Mouse (Mus musculus) midbrain, embryonic 13.5 days (tissue): ENCODE measurements at regions not wholly inside any gene's neighbourhood (a gene's known extent, or its start where the extent isn't known, plus 50 kb on each side); places are given as distances from the start of the nearest gene placed in this dataset.
A peak's percentile ranks its signal among the peaks of the same experiment; 100 is the strongest.
"Not testable (repeated sequence)": the region's sequence is repeated elsewhere in the genome, so short reads cannot be mapped to it uniquely, and the experiment has no call there.

Experiments used
- ATAC-seq: fragments of 200-750 bp; cut with Nextera tagmentation; 2 replicates; pipeline ENCODE4 v1.8.0; 2017; ENCODE audit warnings: mild to moderate bottlenecking, moderate TSS enrichment, moderate library complexity
- H3K27ac ChIP-seq: fragments of 300-500 bp; sonication (generic); 2 replicates; pipeline ENCODE4 v1.5.1; 2015; ENCODE audit warnings: inconsistent platforms, mild to moderate bottlenecking, moderate library complexity
- H3K27me3 ChIP-seq: fragments of 300-500 bp; sonication (generic); 2 replicates; pipeline ENCODE4 v1.6.1; 2015; ENCODE audit warnings: mild to moderate bottlenecking, inconsistent platforms
- H3K36me3 ChIP-seq: fragments of 300-500 bp; sonication (generic); 2 replicates; pipeline ENCODE4 v1.6.1; 2015; ENCODE audit warnings: mild to moderate bottlenecking, inconsistent platforms
- H3K4me1 ChIP-seq: fragments of 300-500 bp; sonication (generic); replicated peaks from 2 replicates; pipeline ENCODE4 v1.6.1; 2015; ENCODE audit warnings: inconsistent platforms
- H3K4me2 ChIP-seq: fragments of 300-500 bp; sonication (generic); replicated peaks from 2 replicates; pipeline ENCODE4 v1.6.1; 2015; ENCODE audit warnings: moderate library complexity, mild to moderate bottlenecking, inconsistent platforms
- H3K4me3 ChIP-seq: fragments of 300-500 bp; sonication (generic); replicated peaks from 2 replicates; pipeline ENCODE4 v1.5.1; 2015; ENCODE audit warnings: mild to moderate bottlenecking, inconsistent platforms
- H3K9ac ChIP-seq: fragments of 300-500 bp; sonication (generic); replicated peaks from 2 replicates; pipeline ENCODE4 v1.6.1; 2015; ENCODE audit warnings: mild to moderate bottlenecking, inconsistent platforms
- H3K9me3 ChIP-seq: fragments of 300-500 bp; sonication (generic); 2 replicates; pipeline ENCODE4 v1.6.1; 2016; ENCODE audit warnings: mild to moderate bottlenecking, inconsistent platforms
- WGBS: fragments of 180-500 bp; shearing (Covaris S2); methylation state at CpG from one replicate; pipeline ENCODE4 v1.1.7; 2015; 5-methylcytosine and 5-hydroxymethylcytosine counted together

DNA sequence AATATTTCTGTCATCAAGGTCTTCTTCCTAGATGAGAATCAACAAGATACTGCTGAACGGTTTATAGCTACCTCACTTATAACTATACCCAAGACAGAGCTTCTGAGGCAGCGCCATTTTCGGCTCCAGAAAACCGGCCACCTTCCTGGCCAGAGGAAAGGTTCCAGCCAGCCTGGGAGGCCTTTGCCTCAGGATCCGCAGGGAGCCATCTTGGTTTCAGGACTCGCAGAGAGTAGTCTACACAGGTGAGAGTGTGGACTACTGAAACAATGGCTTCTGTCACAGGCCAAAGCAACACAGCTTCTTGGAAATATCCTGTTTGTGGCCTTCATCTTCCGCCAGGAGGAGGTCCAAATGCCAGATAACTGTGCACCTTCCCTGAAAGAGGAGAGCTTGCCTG is 447.5 kb downstream of the Kcnt2 start:
- Histone ChIP-seq H3K36me3 (no peaks in the 10 kb centered on the region), H3K4me2 (no peak overlapping the region), H3K27ac (no peak overlapping the region), H3K9me3 (no peaks in the 10 kb centered on the region), H3K27me3 (no peaks in the 10 kb centered on the region), H3K4me3 (no peak overlapping the region), H3K4me1 (no peaks in the 10 kb centered on the region), H3K9ac (no peak overlapping the region)
- ATAC-seq = no peak
- WGBS = 93% methylated on average over 7 of the region's 7 CpGs

DNA sequence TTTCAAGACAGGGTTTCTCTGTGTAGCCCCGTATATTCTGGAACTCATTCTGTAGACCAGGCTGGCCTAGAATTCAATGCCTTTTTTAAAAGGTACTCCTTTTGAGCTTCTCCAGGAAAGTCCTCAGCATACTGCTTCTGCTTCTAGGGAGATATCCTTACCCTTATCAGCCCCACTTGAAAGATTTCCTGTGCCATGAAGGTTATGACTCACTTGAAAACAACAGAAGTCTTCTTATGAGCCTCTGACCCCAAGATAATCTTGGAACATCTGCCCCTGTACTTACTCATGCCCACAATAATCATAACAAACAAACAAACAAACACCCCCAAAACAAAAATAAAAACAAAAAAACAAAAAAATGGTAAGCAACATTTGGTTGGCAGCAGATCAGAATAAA is 484.2 kb downstream of the Kcnt2 start:
- no peak for ATAC-seq
- Histone ChIP-seq H3K36me3 (no peaks in the 10 kb centered on the region), H3K4me3 (no peak overlapping the region), H3K27ac (no peak overlapping the region), H3K9me3 (no peaks in the 10 kb centered on the region), H3K4me1 (no peaks in the 10 kb centered on the region), H3K4me2 (no peak overlapping the region), H3K27me3 (no peaks in the 10 kb centered on the region), H3K9ac (no peak overlapping the region)
- WGBS = 100% methylated on average over 1 of the region's 1 CpGs

DNA sequence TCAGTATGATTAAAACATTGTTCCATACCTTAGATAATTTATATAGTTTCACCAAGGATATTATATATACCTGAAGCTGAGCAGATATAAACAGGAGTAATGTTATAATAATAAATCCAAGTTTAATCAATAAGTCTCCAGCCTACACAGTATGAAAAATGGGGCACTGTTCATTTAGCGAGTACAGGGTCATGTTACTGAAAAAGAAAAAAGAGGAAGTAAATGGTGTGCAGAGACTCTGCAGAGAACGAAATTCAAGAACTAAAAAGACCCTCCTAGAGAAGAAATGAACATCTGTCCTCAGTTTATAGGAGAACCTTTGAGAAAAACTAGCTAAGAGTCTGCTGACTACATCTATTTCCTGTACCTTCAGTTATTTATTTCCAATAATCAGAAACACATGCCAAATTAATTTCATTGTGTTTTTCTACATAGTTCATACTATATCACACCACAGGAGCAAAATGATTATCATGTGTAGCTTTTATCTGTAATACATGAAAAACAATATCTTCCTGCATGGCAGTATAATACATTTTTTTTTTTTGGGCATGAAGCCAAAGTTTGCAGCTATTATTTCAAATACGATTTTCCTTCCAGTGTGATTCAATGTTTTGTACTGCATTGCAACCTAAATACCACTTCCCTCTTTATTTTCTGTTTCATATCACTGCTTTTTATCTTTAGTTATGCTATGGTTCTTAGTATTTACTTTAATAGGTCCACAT is 493.2 kb downstream of the Kcnt2 start:
- 81% methylated on average over 3 of the region's 3 CpGs for WGBS
- H3K9me3 ChIP-seq = no peaks in the 10 kb centered on the region
- no peaks in the 10 kb centered on the region for H3K36me3 ChIP-seq
- no peaks in the 10 kb centered on the region for H3K4me1 ChIP-seq
- H3K9ac ChIP-seq = no peak overlapping the region
- H3K27ac ChIP-seq = no peak overlapping the region
- no peak overlapping the region for H3K4me2 ChIP-seq
- H3K27me3 ChIP-seq = no peaks in the 10 kb centered on the region
- H3K4me3 ChIP-seq = no peak overlapping the region
- no peak for ATAC-seq

DNA sequence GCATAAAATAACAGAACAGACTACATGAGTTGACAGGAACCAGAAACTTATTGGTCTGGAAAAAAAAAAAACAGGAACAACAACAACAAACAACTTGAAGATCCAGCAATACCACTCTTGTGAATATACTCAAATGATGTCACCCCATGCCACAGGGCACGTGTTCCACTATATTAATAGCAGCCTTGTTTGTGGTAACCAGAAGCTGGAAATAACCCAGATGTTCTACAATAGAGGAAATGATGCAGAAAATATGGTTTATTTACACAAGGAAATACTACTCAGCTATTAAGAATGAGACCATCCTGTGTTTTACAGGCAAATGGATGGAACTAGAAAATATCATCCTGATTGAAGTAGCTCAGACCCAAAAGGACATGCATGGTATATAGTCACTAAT is 494.1 kb downstream of the Kcnt2 start:
- 83% methylated on average over 1 of the region's 1 CpGs for WGBS
- H3K9me3 ChIP-seq = no peaks in the 10 kb centered on the region
- ATAC-seq = no peak
- no peaks in the 10 kb centered on the region for H3K27me3 ChIP-seq
- H3K4me2 ChIP-seq = no peak overlapping the region
- H3K4me3 ChIP-seq = no peak overlapping the region
- no peak overlapping the region for H3K9ac ChIP-seq
- no peaks in the 10 kb centered on the region for H3K36me3 ChIP-seq
- no peaks in the 10 kb centered on the region for H3K4me1 ChIP-seq
- no peak overlapping the region for H3K27ac ChIP-seq

DNA sequence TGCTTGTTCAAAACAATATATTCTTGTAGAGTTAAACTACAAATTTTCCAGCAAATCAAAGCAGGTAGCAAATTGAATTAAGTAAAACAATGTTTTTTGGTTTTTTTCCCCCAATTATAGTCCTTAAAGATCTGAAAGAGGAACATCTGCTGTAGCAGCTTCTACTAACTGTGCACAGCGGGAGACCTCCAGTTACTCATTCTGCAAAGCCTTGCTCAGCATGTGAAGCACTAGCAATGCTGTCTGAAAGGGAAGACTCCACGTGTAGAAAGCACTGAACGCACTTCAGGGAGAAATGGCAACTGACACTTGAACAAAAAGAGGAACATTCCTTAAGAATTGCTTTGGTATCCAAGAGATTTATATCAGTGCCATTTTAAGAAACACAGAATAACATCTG is 502.1 kb downstream of the Kcnt2 start:
- 5% methylated on average over 3 of the region's 3 CpGs for WGBS
- Histone ChIP-seq H3K36me3 (no peaks in the 10 kb centered on the region), H3K27ac (no peak overlapping the region), H3K27me3 (no peaks in the 10 kb centered on the region), H3K4me3 (no peak overlapping the region), H3K9ac (no peak overlapping the region), H3K9me3 (no peaks in the 10 kb centered on the region), H3K4me2 (no peak overlapping the region), H3K4me1 (peaks cover 3% of the 10 kb centered on the region; the same call in 1 of the 2 replicates)
- 0 out of 2 replicates have a peak, but pooled peaks have one; percentile 70 for ATAC-seq

DNA sequence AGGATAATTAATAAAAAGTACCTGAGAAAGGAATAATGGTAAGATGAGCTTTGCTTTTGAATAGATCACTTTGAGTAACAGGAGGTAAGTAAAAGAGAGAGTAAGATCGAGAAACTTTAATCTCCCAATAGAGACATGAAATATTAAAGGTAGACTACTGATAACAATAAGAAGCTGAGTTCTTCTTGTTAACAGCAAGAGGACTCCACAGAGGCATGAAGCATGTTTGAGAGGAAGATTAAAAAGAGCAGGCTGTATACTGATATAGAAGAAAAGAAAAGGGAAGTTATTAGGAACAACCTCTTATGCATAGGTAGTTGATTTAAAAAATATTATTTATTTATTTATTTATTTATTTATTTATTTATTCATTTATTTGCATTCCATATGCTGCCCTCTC is 519.9 kb downstream of the Kcnt2 start:
- Histone ChIP-seq H3K27me3 (no peaks in the 10 kb centered on the region), H3K4me3 (no peak overlapping the region), H3K9ac (no peak overlapping the region), H3K4me2 (no peak overlapping the region), H3K9me3 (no peaks in the 10 kb centered on the region), H3K27ac (no peak overlapping the region), H3K36me3 (no peaks in the 10 kb centered on the region), H3K4me1 (no peaks in the 10 kb centered on the region)
- no peak for ATAC-seq
- WGBS = 85% methylated on average over 1 of the region's 1 CpGs

DNA sequence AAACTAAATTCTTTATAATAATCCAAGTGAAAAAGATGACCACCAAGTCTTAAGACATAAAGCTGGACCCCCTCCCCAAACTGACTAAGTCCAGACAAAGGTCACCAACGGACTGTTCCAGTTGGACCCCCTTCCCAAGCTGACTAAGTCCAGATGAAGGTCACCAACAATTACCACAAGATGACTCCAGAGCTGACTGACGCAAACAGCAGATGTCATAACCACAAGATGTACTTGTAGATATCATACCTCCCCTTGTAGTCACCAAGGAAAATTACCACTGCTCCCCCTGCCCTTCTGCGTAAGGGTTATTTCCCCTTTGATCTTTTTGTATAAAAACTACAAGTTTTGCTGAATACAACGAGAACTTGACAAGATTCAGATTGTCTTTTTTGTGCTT is 527.8 kb downstream of the Kcnt2 start:
- not testable (repeated sequence) for H3K4me3 ChIP-seq, H3K4me1 ChIP-seq, ATAC-seq, H3K4me2 ChIP-seq, H3K9me3 ChIP-seq, H3K27ac ChIP-seq, H3K9ac ChIP-seq, H3K27me3 ChIP-seq, H3K36me3 ChIP-seq
- WGBS = 80% methylated on average over 4 of the region's 4 CpGs

DNA sequence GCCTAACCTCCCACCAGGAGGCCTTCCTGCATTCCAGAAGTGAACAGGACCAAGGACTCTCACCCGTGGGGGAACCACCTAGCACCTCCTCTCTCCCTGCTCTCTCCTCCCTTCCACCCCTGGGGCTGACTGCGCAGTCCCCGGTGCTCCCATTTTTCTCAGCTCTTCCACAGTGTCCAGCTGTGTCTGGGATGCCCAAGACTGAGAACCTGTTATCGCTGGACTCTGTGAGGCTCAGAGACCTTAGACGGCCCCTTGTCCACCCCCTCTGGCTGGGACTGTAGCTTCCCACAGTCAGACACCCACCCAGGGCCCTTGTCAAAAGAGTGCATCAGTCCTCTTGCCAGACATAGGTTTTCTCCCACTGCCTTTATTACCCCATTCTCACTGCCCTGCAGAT is 564.2 kb downstream of the Kcnt2 start:
- WGBS = 75% methylated on average over 5 of the region's 5 CpGs
- ATAC-seq = no peak
- H3K4me1 ChIP-seq = no peaks in the 10 kb centered on the region
- no peaks in the 10 kb centered on the region for H3K36me3 ChIP-seq
- no peaks in the 10 kb centered on the region for H3K9me3 ChIP-seq
- H3K27me3 ChIP-seq = no peaks in the 10 kb centered on the region
- no peak overlapping the region for H3K4me3 ChIP-seq
- no peak overlapping the region for H3K4me2 ChIP-seq
- H3K27ac ChIP-seq = no peak overlapping the region
- H3K9ac ChIP-seq = no peak overlapping the region

DNA sequence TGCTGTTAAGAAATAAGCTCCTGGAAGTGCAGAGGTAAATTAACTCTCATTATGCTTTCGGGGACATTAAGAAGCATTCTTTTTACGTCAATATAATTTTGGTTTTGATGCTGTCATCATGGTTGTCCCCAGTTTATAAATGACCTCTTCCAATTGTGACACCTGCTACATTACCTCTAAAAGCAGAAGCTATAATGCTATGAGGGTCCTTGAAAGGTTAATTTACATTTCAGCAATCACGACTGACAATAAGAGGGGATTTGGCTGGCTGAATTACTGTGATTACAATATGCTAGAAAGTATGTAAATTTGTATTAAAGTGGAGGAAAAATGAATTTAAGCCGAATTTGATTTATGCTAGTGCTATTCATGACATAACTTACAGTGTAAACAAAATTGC is 592.8 kb downstream of the Kcnt2 start:
- Histone ChIP-seq H3K27ac (no peak overlapping the region), H3K9me3 (no peaks in the 10 kb centered on the region), H3K4me1 (no peaks in the 10 kb centered on the region), H3K27me3 (no peaks in the 10 kb centered on the region), H3K36me3 (no peaks in the 10 kb centered on the region), H3K9ac (no peak overlapping the region), H3K4me3 (no peak overlapping the region), H3K4me2 (no peak overlapping the region)
- ATAC-seq = no peak
- 66% methylated on average over 4 of the region's 4 CpGs for WGBS

DNA sequence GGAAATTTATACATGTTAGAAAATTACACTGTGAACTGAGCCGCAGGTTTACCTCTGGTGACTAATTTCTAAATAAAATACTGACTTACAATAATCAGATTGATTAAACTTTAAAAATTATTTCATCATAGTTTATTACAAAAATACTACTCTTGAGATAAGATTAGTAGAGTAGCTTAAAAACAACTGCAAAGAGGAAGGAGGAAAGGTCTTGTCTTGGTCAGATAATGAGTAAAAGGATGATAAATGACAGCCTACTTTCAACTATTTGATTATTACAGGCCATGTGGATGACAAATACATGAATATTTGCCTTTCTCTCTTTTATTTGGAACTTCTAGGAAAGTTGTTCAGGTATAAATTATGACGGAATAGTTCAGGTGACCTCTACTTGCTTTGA is 594.6 kb downstream of the Kcnt2 start:
- Histone ChIP-seq H3K4me2 (no peak overlapping the region), H3K27ac (no peak overlapping the region), H3K9ac (no peak overlapping the region), H3K9me3 (no peaks in the 10 kb centered on the region), H3K4me1 (no peaks in the 10 kb centered on the region), H3K27me3 (no peaks in the 10 kb centered on the region), H3K36me3 (no peaks in the 10 kb centered on the region), H3K4me3 (no peak overlapping the region)
- 83% methylated on average over 2 of the region's 2 CpGs for WGBS
- no peak for ATAC-seq

DNA sequence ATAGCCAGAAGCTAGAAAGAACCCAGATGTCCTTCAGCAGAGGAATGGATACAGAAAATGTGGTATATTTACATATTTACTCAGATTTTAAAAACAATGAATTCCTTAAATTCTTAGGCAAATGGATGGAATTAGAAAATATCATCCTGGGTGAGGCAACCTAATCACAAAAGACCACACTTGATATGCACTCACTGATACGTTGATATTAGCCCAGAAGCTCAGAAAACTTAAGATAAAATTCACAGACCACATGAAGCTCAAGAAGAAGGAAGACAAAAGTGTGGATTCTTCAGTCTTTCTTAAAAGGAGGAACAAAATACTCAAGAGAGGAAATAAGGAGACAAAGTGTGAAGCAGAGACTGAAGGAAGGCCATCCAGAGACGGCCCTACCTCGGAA is 602.1 kb downstream of the Kcnt2 start:
- WGBS = 65% methylated on average over 3 of the region's 3 CpGs
- H3K4me1 ChIP-seq, H3K9me3 ChIP-seq, H3K27ac ChIP-seq, H3K9ac ChIP-seq, H3K27me3 ChIP-seq, H3K36me3 ChIP-seq, H3K4me2 ChIP-seq, ATAC-seq, H3K4me3 ChIP-seq: not testable (repeated sequence)

DNA sequence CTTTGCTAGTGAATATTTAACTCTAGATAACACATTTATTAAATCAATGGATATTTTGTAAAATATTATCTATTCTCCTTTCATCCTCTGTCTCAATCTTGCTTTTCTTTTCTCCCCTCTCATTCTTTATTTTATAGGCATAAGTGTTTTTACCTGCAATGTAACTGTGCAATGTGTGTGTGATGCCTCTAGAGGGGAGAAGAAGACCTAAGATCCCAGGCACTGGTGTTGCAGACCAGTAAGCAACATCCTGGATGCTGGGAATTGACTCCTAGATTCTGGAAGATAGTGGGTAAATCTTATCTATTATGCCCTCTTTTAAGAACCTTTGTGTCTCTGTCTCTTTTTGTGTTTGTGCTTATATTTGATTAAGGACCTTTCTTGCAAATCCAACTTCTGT is 605.6 kb downstream of the Kcnt2 start:
- no peak overlapping the region for H3K27ac ChIP-seq
- no peaks in the 10 kb centered on the region for H3K4me1 ChIP-seq
- H3K27me3 ChIP-seq = no peaks in the 10 kb centered on the region
- no peaks in the 10 kb centered on the region for H3K36me3 ChIP-seq
- no peak overlapping the region for H3K4me2 ChIP-seq
- H3K4me3 ChIP-seq = no peak overlapping the region
- H3K9me3 ChIP-seq = no peaks in the 10 kb centered on the region
- no peak for ATAC-seq
- no peak overlapping the region for H3K9ac ChIP-seq
